Comparison of ENCODE assay signal across 14 mouse cellular contexts in the genomic region with DNA sequence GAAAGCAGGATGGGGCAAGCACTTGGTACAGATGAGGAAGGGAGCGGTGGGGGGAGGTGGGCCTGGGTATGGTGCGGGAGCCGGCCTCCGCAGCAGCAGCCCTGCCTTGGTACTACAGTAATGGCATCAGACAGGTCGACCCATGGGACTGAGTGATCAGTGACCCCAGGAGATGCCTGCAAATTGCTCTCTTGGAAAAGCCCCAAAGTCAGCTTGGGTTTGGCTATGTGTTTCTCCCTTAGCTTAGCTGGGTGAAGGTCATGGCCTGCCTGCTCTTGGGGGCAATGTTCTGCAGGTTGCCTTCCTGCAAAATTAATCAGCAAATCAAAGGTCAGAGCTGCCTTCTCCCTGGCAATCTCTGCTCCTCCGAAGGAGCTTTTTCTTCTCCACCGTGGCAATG. TPM values are rescaled to one million over a fixed set of nuclear protein-coding genes. Genes with fewer than 3 reads are reported as not detected.
"Had no signal": no experiment of that assay in that cellular context is flagged by ENCODE, and none has a peak within 500 bp of the region (broad histone marks: within the 10 kb centered on the region; RNA-seq: fewer than 3 reads in every experiment).

No protein-coding gene starts in this region.

- ATAC-seq: liver, embryonic 12.5 days; midbrain, embryonic 15.5 days had no signal

- H3K9me3 ChIP-seq: limb, embryonic 13.5 days; liver, embryonic 12.5 days; midbrain, embryonic 10.5 days; midbrain, embryonic 15.5 days; neural tube, embryonic 13.5 days had no signal

- H3K4me3 ChIP-seq: limb, embryonic 13.5 days; liver, embryonic 12.5 days; midbrain, embryonic 10.5 days; midbrain, embryonic 15.5 days; neural tube, embryonic 13.5 days had no signal

- H3K36me3 ChIP-seq: limb, embryonic 13.5 days; liver, embryonic 12.5 days; midbrain, embryonic 10.5 days; midbrain, embryonic 15.5 days; neural tube, embryonic 13.5 days had no signal

- H3K9ac ChIP-seq: limb, embryonic 13.5 days; liver, embryonic 12.5 days; lung, embryonic 14.5 days; midbrain, embryonic 15.5 days; neural tube, embryonic 13.5 days had no signal

- H3K27ac ChIP-seq: limb, embryonic 13.5 days; liver, embryonic 12.5 days; midbrain, embryonic 10.5 days; midbrain, embryonic 15.5 days; neural tube, embryonic 13.5 days had no signal

- H3K4me2 ChIP-seq: limb, embryonic 13.5 days; liver, embryonic 12.5 days; lung, embryonic 14.5 days; midbrain, embryonic 15.5 days; neural tube, embryonic 13.5 days had no signal

- H3K27me3 ChIP-seq: midbrain, embryonic 15.5 days; neural tube, embryonic 13.5 days had no signal

- DNase-seq: layer of hippocampus, adult 9-11 months; layer of hippocampus, postnatal 36 days; lung, embryonic 14.5 days; lung, postnatal 10 days; lung, postnatal 4 days; right cerebral cortex, adult 18-20 months; right cerebral cortex, postnatal 25 days; thymus, postnatal 36 days had no signal

RNA-seq across cellular contexts. Expression of a gene that starts 21.7 kb away (rescaled TPM):
- total RNA-seq: megakaryocyte, adult 5-6 weeks had no signal
